Mouse (Mus musculus) limb, embryonic 11.5 days (tissue): ENCODE data around the gene Tut4. TPM values are rescaled to one million over a fixed set of nuclear protein-coding genes. Genes with fewer than 3 reads are reported as not detected.

Source experiments
- polyA plus RNA-seq: library from polyadenylated mRNA; unstranded; fragments of >200 nt; fragmentation: Nextera tagmentation; extraction: Ambion mirVana; gene quantifications from 2 replicates; pipeline ENCODE4 v1.2.1, GENCODE M21; 2014

Gene Tut4
- polyA plus RNA-seq, 1 experiment from 2014 or later, result 125 TPM

Other genes starting within 250 kb of the Tut4 start
- gene Zyg11a, start 241.4 kb upstream of the Tut4 start, polyA plus RNA-seq, result 0.08 and 0.18 TPM in 2 replicates
- 14.6 and 15.1 TPM in 2 replicates for gene Zyg11b, start 158.3 kb upstream of the Tut4 start, polyA plus RNA-seq
- 56.3 and 60.7 TPM in 2 replicates for gene Coa7, start 131.3 kb upstream of the Tut4 start, polyA plus RNA-seq
- gene Shisal2a, start 76.1 kb upstream of the Tut4 start, polyA plus RNA-seq, result 6.8 and 8.6 TPM in 2 replicates
- 51.7 and 53.6 TPM in 2 replicates for gene Gpx7, start 52.5 kb upstream of the Tut4 start, polyA plus RNA-seq
- gene Prpf38a, start 119.9 kb downstream of the Tut4 start, polyA plus RNA-seq, result 129 and 136 TPM in 2 replicates
- 21.5 and 25.1 TPM in 2 replicates for gene Orc1, start 120.0 kb downstream of the Tut4 start, polyA plus RNA-seq
- gene Cc2d1b, start 160.5 kb downstream of the Tut4 start, polyA plus RNA-seq, result 27.6 and 27.7 TPM in 2 replicates